Mouse (Mus musculus) MEL (cell line): ENCODE data around the gene Atp6v1g2. TPM values are rescaled to one million over a fixed set of nuclear protein-coding genes. Genes with fewer than 3 reads are reported as not detected.

Experiments used
- DNase-seq: peaks from one replicate; pipeline ENCODE4 v3.0.0; 2011; ENCODE audit warnings: low read depth, low spot score
- H3K27ac ChIP-seq: 2 replicates; pipeline ENCODE4 v1.5.1; 2012; ENCODE audit warnings: low read depth, mild to moderate bottlenecking, control low read depth, low read length, moderate library complexity; ENCODE audit not compliant: control insufficient read depth
- H3K27me3 ChIP-seq, 2 experiments: fragments of 150-350 bp in 1 of 2; sonication (generic) in 1 of 2; 2 replicates each; pipeline ENCODE4 v1.6.1; 2012; ENCODE audit warnings: low read length in 2 of 2, mild to moderate bottlenecking in 2 of 2, improper control_type of control experiment in 1 of 2, moderate library complexity in 1 of 2; ENCODE audit not compliant: insufficient read depth in 2 of 2, control insufficient read depth in 1 of 2
- H3K36me3 ChIP-seq, 2 experiments: 2 replicates each; pipeline ENCODE4 v1.6.1; 2012 to 2014; ENCODE audit warnings: low read length in 2 of 2, improper control_type of control experiment in 1 of 2, inconsistent platforms in 1 of 2, mild to moderate bottlenecking in 1 of 2; ENCODE audit not compliant: insufficient read depth in 2 of 2, control insufficient read depth in 1 of 2
- H3K4me1 ChIP-seq, 2 experiments: fragments of 150-350 bp in 1 of 2; sonication (generic) in 1 of 2; 2 replicates each; pipeline ENCODE4 v1.6.1; 2012; ENCODE audit warnings: low read length in 2 of 2, improper control_type of control experiment in 1 of 2, mild to moderate bottlenecking in 1 of 2; ENCODE audit not compliant: insufficient read depth in 2 of 2, control insufficient read depth in 1 of 2
- H3K4me3 ChIP-seq, 2 experiments: fragments of 150-350 bp in 1 of 2; sonication (generic) in 1 of 2; 2 replicates each; pipeline ENCODE4 v1.5.1; 2012; ENCODE audit warnings: low read depth in 2 of 2, low read length in 2 of 2, mild to moderate bottlenecking in 2 of 2, moderate library complexity in 2 of 2, control low read depth in 1 of 2, improper control_type of control experiment in 1 of 2; ENCODE audit not compliant: control insufficient read depth in 1 of 2, insufficient read depth in 1 of 2
- H3K79me2 ChIP-seq: 2 replicates; pipeline ENCODE4 v1.6.1; 2012; ENCODE audit warnings: mild to moderate bottlenecking, low read length, moderate library complexity; ENCODE audit not compliant: control insufficient read depth, poor library complexity, insufficient read depth
- H3K9ac ChIP-seq: 2 replicates; pipeline ENCODE4 v1.6.1; 2012; ENCODE audit warnings: low read depth, mild to moderate bottlenecking, control low read depth, low read length, moderate library complexity; ENCODE audit not compliant: control insufficient read depth, poor library complexity, severe bottlenecking
- H3K9me3 ChIP-seq: fragments of 150-350 bp; sonication (generic); replicated peaks from 2 replicates; pipeline ENCODE4 v1.6.1; 2012; ENCODE audit warnings: mild to moderate bottlenecking, low read length, improper control_type of control experiment, moderate library complexity; ENCODE audit not compliant: insufficient read depth
- CHD1 ChIP-seq: IDR thresholded peaks from 2 replicates; pipeline ENCODE4 v1.6.1; 2012; ENCODE audit warnings: low read depth, mild to moderate bottlenecking, inconsistent platforms, low read length, improper control_type of control experiment
- CHD2 ChIP-seq: IDR thresholded peaks from 2 replicates; pipeline ENCODE4 v1.6.1; 2011; ENCODE audit warnings: low read length, improper control_type of control experiment
- E2F4 ChIP-seq: IDR thresholded peaks from 2 replicates; pipeline ENCODE4 v1.6.1; 2011; ENCODE audit warnings: low read depth, low read length, improper control_type of control experiment, borderline replicate concordance
- EP300 ChIP-seq, 2 experiments: IDR thresholded peaks; 2 replicates each; pipeline ENCODE4 v1.6.1; 2011; ENCODE audit warnings: improper control_type of control experiment in 2 of 2, low read length in 2 of 2, low read depth in 1 of 2, mild to moderate bottlenecking in 1 of 2
- ETS1 ChIP-seq: IDR thresholded peaks from 2 replicates; pipeline ENCODE4 v1.6.1; 2012; ENCODE audit warnings: low read depth, mild to moderate bottlenecking, inconsistent platforms, low read length, improper control_type of control experiment, moderate library complexity
- HCFC1 ChIP-seq: IDR thresholded peaks from 2 replicates; pipeline ENCODE4 v1.6.1; 2012; ENCODE audit warnings: low read depth, mild to moderate bottlenecking, inconsistent platforms, low read length, improper control_type of control experiment, moderate library complexity
- JUND ChIP-seq: IDR thresholded peaks from 2 replicates; pipeline ENCODE4 v1.6.1; 2011; ENCODE audit warnings: low read depth, mild to moderate bottlenecking, improper control_type of control experiment, low read length
- MAX ChIP-seq: IDR thresholded peaks from 2 replicates; pipeline ENCODE4 v1.6.1; 2011; ENCODE audit warnings: low read length, improper control_type of control experiment
- MAZ ChIP-seq: IDR thresholded peaks from 2 replicates; pipeline ENCODE4 v1.6.1; 2012; ENCODE audit warnings: low read depth, mild to moderate bottlenecking, inconsistent platforms, low read length, improper control_type of control experiment
- MEF2A ChIP-seq: IDR thresholded peaks from 2 replicates; pipeline ENCODE4 v1.6.1; 2014; ENCODE audit warnings: low read depth, mild to moderate bottlenecking, inconsistent platforms, low read length, improper control_type of control experiment; ENCODE audit not compliant: poor library complexity, insufficient replicate concordance, severe bottlenecking; ENCODE audit errors: extremely low read depth
- MXI1 ChIP-seq: IDR thresholded peaks from 2 replicates; pipeline ENCODE4 v1.6.1; 2011; ENCODE audit warnings: mild to moderate bottlenecking, low read depth, low read length, improper control_type of control experiment
- NELFE ChIP-seq: IDR thresholded peaks from 2 replicates; pipeline ENCODE4 v1.6.1; 2011; ENCODE audit warnings: low read depth, low read length, improper control_type of control experiment
- NRF1 ChIP-seq: IDR thresholded peaks from 2 replicates; pipeline ENCODE4 v1.6.1; 2014; ENCODE audit warnings: low read depth, mild to moderate bottlenecking, inconsistent platforms, low read length, improper control_type of control experiment, moderate library complexity; ENCODE audit not compliant: poor library complexity, insufficient read depth, severe bottlenecking
- POLR2A ChIP-seq, 2 experiments: IDR thresholded peaks; 2 replicates each; pipeline ENCODE4 v1.6.1; 2011 to 2012; ENCODE audit warnings: low read length in 2 of 2, mild to moderate bottlenecking in 2 of 2, control low read depth in 1 of 2, improper control_type of control experiment in 1 of 2, low read depth in 1 of 2, moderate library complexity in 1 of 2; ENCODE audit not compliant: control insufficient read depth in 1 of 2, insufficient read depth in 1 of 2, poor library complexity in 1 of 2
- POLR2AphosphoS2 ChIP-seq: IDR thresholded peaks from 2 replicates; pipeline ENCODE4 v1.6.1; 2011; ENCODE audit warnings: low read length, improper control_type of control experiment
- POLR2AphosphoS5 ChIP-seq: IDR thresholded peaks from 2 replicates; pipeline ENCODE4 v1.6.1; 2012; ENCODE audit warnings: low read depth, borderline replicate concordance, mild to moderate bottlenecking, inconsistent platforms, low read length, moderate library complexity, mixed read lengths
- RAD21 ChIP-seq: IDR thresholded peaks from 2 replicates; pipeline ENCODE4 v1.6.1; 2011; ENCODE audit warnings: mild to moderate bottlenecking, low read depth, low read length, improper control_type of control experiment
- RCOR1 ChIP-seq: IDR thresholded peaks from 2 replicates; pipeline ENCODE4 v1.6.1; 2012; ENCODE audit warnings: low read depth, mild to moderate bottlenecking, inconsistent platforms, low read length, improper control_type of control experiment
- SMC3 ChIP-seq: IDR thresholded peaks from 2 replicates; pipeline ENCODE4 v1.6.1; 2011; ENCODE audit warnings: low read depth, low read length, improper control_type of control experiment
- TAL1 ChIP-seq: IDR thresholded peaks from 2 replicates; pipeline ENCODE4 v1.6.1; 2012; ENCODE audit warnings: mild to moderate bottlenecking, inconsistent platforms, low read length, moderate library complexity, mixed read lengths
- TBP ChIP-seq: IDR thresholded peaks from 2 replicates; pipeline ENCODE4 v1.8.0; 2011; ENCODE audit warnings: low read depth, low read length, improper control_type of control experiment
- USF1 ChIP-seq: IDR thresholded peaks from 2 replicates; pipeline ENCODE4 v1.6.1; 2014; ENCODE audit warnings: low read depth, mild to moderate bottlenecking, inconsistent platforms, low read length, improper control_type of control experiment, moderate library complexity
- USF2 ChIP-seq, 2 experiments: IDR thresholded peaks; 2 replicates each; pipeline ENCODE4 v1.6.1; 2011 to 2012; ENCODE audit warnings: improper control_type of control experiment in 2 of 2, low read length in 2 of 2, borderline replicate concordance in 1 of 2, inconsistent platforms in 1 of 2, low read depth in 1 of 2, mild to moderate bottlenecking in 1 of 2; ENCODE audit not compliant: insufficient read depth in 1 of 2
- ZKSCAN1 ChIP-seq: IDR thresholded peaks from 2 replicates; pipeline ENCODE4 v1.6.1; 2012; ENCODE audit warnings: low read depth, mild to moderate bottlenecking, inconsistent platforms, low read length, improper control_type of control experiment, moderate library complexity
- ZMIZ1 ChIP-seq: IDR thresholded peaks from 2 replicates; pipeline ENCODE4 v1.6.1; 2012; ENCODE audit warnings: low read depth, mild to moderate bottlenecking, inconsistent platforms, low read length, improper control_type of control experiment, moderate library complexity
- polyA plus RNA-seq, 2 experiments: library from polyadenylated mRNA; stranded (reverse) in 1 of 2; unstranded in 1 of 2; fragments of >175 nt in 1 of 2; fragments of >200 nt in 1 of 2; gene quantifications; 2 replicates each; pipeline versions ENCODE4 v1.2.1 to v1.2.4; 2012; ENCODE audit warnings: low replicate concordance in 2 of 2, low read depth in 1 of 2; ENCODE audit not compliant: insufficient read length in 2 of 2, insufficient read depth in 1 of 2, missing spikeins in 1 of 2
- total RNA-seq: library from RNA; depleted of rRNA; stranded (reverse); fragments of 300-350 nt; gene quantifications from 2 replicates; pipeline ENCODE4 v1.2.3, GENCODE M21; 2012

Gene Atp6v1g2
- total and polyA plus RNA-seq, 3 experiments, result 0.46 to 4.7 TPM; not detected in 1

- TF ChIP-seq MEF2A (no peak), ZMIZ1 (no peak), POLR2AphosphoS2 (no peak), NELFE (no peak), MXI1 (peak; percentile 65; the same call in 1 of the 2 replicates), RAD21 (no peak), USF1 (no peak), SMC3 (no peak), RCOR1 (0 out of 2 replicates have a peak, but pooled peaks have one; percentile 12), ETS1 (peak; percentile 37; the same call in 1 of the 2 replicates), CHD1 (no peak), CHD2 (no peak), EP300 (IDR thresholded peaks at IDR 0.05; ENCODE audit: low read depth in 1 of 2, low read length in 2 of 2) (peak in 1 of 2 experiments; percentile 56; a peak in 1 of 4 replicates), HCFC1 (no peak), MAX (peak; percentile 70; the same call in 1 of the 2 replicates), USF2 (IDR thresholded peaks at IDR 0.05; ENCODE audit: borderline replicate concordance in 1 of 2, insufficient read depth in 1 of 2, low read depth in 1 of 2, low read length in 2 of 2) (no peak)
Observed at GRCm38 (mm10) chr17:35201128-35201527, 32.3 kb upstream of the Atp6v1g2 start (continued).

- Histone ChIP-seq H3K27ac (peak within 1 kb of the TSS; percentile 45), H3K4me1 (peaks cover 5 to 15% of the 10 kb centered on the region in 2 experiments; a peak in 3 of 4 replicates), H3K36me3 (peaks cover 0 to 8% of the 10 kb centered on the region in 2 experiments; a peak in 2 of 4 replicates), H3K9me3 (no peaks in the 10 kb centered on the region), H3K27me3 (no peaks in the 10 kb centered on the region), H3K9ac (peak within 1 kb of the TSS; percentile 56), H3K79me2 (no peaks in the 10 kb centered on the region), H3K4me3 (peak within 1 kb of the TSS; percentile 48 to 61)
- TF ChIP-seq JUND (no peak), MXI1 (no peak), CHD2 (no peak), MAZ (no peak), TBP (peak; percentile 94), CHD1 (no peak), SMC3 (no peak), ETS1 (no peak), ZKSCAN1 (no peak), NELFE (peak; percentile 69), USF2 (IDR thresholded peaks at IDR 0.05; ENCODE audit: borderline replicate concordance in 1 of 2, insufficient read depth in 1 of 2, low read depth in 1 of 2, low read length in 2 of 2) (no peak), ZMIZ1 (peak; percentile 93), E2F4 (no peak), TAL1 (no peak), NRF1 (no peak), POLR2A (IDR thresholded peaks at IDR 0.05; ENCODE audit: control insufficient read depth in 1 of 2, insufficient read depth in 1 of 2, low read depth in 1 of 2, low read length in 2 of 2, poor library complexity in 1 of 2) (peak; percentile 63 to 90; a peak in 3 of 4 replicates), POLR2AphosphoS5 (no peak)
- DNase-seq, result peak; percentile 70
Observed at GRCm38 (mm10) chr17:35201787-35202186, 31.7 kb upstream of the Atp6v1g2 start, which contains the start of gene Tnf. Gene Tnf (minus strand): TSS chr17:35202007.
